Mouse (Mus musculus) CH12.LX (cell line): ENCODE results near the gene Cradd. TPM values are rescaled to one million over a fixed set of nuclear protein-coding genes. Genes with fewer than 3 reads are reported as not detected.

Experiments used
- DNase-seq: peaks from one replicate; pipeline ENCODE4 v3.0.0-alpha.2; 2013; ENCODE audit errors: extremely low read depth
- H3K27ac ChIP-seq: 2 replicates; pipeline ENCODE4 v1.5.1; 2012; ENCODE audit warnings: low read depth, mild to moderate bottlenecking, control low read depth, moderate library complexity; ENCODE audit not compliant: insufficient read depth
- H3K27me3 ChIP-seq: replicated peaks from 2 replicates; pipeline ENCODE3; 2012; ENCODE audit warnings: inconsistent platforms
- H3K36me3 ChIP-seq, 2 experiments: replicated peaks in 1 of 2; 2 replicates each; pipeline versions ENCODE3 to v1.6.1; 2012; ENCODE audit warnings: inconsistent platforms in 1 of 2, low read length in 1 of 2, mild to moderate bottlenecking in 1 of 2, mixed read lengths in 1 of 2, moderate library complexity in 1 of 2; ENCODE audit not compliant: control insufficient read depth in 1 of 2, insufficient read depth in 1 of 2
- H3K4me1 ChIP-seq, 2 experiments: 2 replicates each; pipeline ENCODE4 v1.6.1; 2012; ENCODE audit warnings: inconsistent platforms in 1 of 2, moderate library complexity in 1 of 2; ENCODE audit not compliant: insufficient read depth in 2 of 2, control insufficient read depth in 1 of 2
- H3K4me2 ChIP-seq: 2 replicates; pipeline ENCODE4 v1.6.1; 2012; ENCODE audit warnings: low read depth, mild to moderate bottlenecking, control low read depth; ENCODE audit not compliant: poor library complexity, insufficient read depth, severe bottlenecking
- H3K4me3 ChIP-seq, 3 experiments: fragments of 150-350 bp in 1 of 3; sonication (generic) in 1 of 3; replicated peaks in 1 of 3; 2 replicates each; pipeline versions ENCODE3 to v1.5.1; 2011 to 2012; ENCODE audit warnings: low read depth in 2 of 3, low read length in 2 of 3, mild to moderate bottlenecking in 2 of 3, moderate library complexity in 2 of 3, control low read depth in 1 of 3, improper control_type of control experiment in 1 of 3, inconsistent platforms in 1 of 3, mixed read lengths in 1 of 3; ENCODE audit not compliant: poor library complexity in 1 of 3
- H3K79me2 ChIP-seq: replicated peaks from 2 replicates; pipeline ENCODE4 v1.6.1; 2012; ENCODE audit warnings: mild to moderate bottlenecking, moderate library complexity; ENCODE audit not compliant: control insufficient read depth, poor library complexity, insufficient read depth, severe bottlenecking; ENCODE audit errors: extremely low read depth
- H3K9ac ChIP-seq: 2 replicates; pipeline ENCODE4 v1.6.1; 2012; ENCODE audit warnings: low read depth, mild to moderate bottlenecking, control low read depth, moderate library complexity; ENCODE audit not compliant: insufficient read depth
- H3K9me3 ChIP-seq: replicated peaks from 2 replicates; pipeline ENCODE3; 2012; ENCODE audit warnings: low read length, inconsistent platforms, mixed read lengths
- BHLHE40 ChIP-seq: IDR thresholded peaks from 2 replicates; pipeline ENCODE4 v1.6.1; 2011; ENCODE audit warnings: mild to moderate bottlenecking, low read depth, low read length, improper control_type of control experiment
- ETS1 ChIP-seq: conservative IDR thresholded peaks from 2 replicates; pipeline ENCODE4 v1.6.1; 2012; ENCODE audit warnings: low read depth, mild to moderate bottlenecking, inconsistent platforms, low read length, improper control_type of control experiment, moderate library complexity
- HCFC1 ChIP-seq: IDR thresholded peaks from 2 replicates; pipeline ENCODE4 v1.6.1; 2012; ENCODE audit warnings: low read depth, mild to moderate bottlenecking, inconsistent platforms, low read length, improper control_type of control experiment
- IRF4 ChIP-seq: IDR thresholded peaks from 2 replicates; pipeline ENCODE4 v1.6.1; 2014; ENCODE audit warnings: low read depth, mild to moderate bottlenecking, inconsistent platforms, low read length, improper control_type of control experiment
- MAX ChIP-seq: IDR thresholded peaks from 2 replicates; pipeline ENCODE4 v1.6.1; 2011; ENCODE audit warnings: low read length, improper control_type of control experiment
- MAZ ChIP-seq: IDR thresholded peaks from 2 replicates; pipeline ENCODE4 v1.6.1; 2012; ENCODE audit warnings: low read depth, mild to moderate bottlenecking, inconsistent platforms, low read length, improper control_type of control experiment, moderate library complexity
- NELFE ChIP-seq: IDR thresholded peaks from 2 replicates; pipeline ENCODE4 v1.6.1; 2011; ENCODE audit warnings: low read depth, low read length, improper control_type of control experiment
- PAX5 ChIP-seq: IDR thresholded peaks from 2 replicates; pipeline ENCODE4 v1.6.1; 2012; ENCODE audit warnings: low read length, inconsistent platforms, mixed read lengths
- RAD21 ChIP-seq: IDR thresholded peaks from 2 replicates; pipeline ENCODE4 v1.6.1; 2011; ENCODE audit warnings: low read depth, mild to moderate bottlenecking, low read length, improper control_type of control experiment, moderate library complexity
- RCOR1 ChIP-seq: conservative IDR thresholded peaks from 2 replicates; pipeline ENCODE4 v1.6.1; 2012; ENCODE audit warnings: low read depth, mild to moderate bottlenecking, inconsistent platforms, low read length, improper control_type of control experiment
- SIN3A ChIP-seq: IDR thresholded peaks from 2 replicates; pipeline ENCODE4 v1.6.1; 2012; ENCODE audit warnings: low read length, improper control_type of control experiment, inconsistent platforms
- SMC3 ChIP-seq: IDR thresholded peaks from 2 replicates; pipeline ENCODE4 v1.6.1; 2011; ENCODE audit warnings: low read depth, low read length, improper control_type of control experiment
- TBP ChIP-seq: conservative IDR thresholded peaks from 2 replicates; pipeline ENCODE4 v1.6.1; 2011; ENCODE audit warnings: low read depth, low read length, improper control_type of control experiment
- UBTF ChIP-seq: IDR thresholded peaks from 2 replicates; pipeline ENCODE4 v1.6.1; 2012; ENCODE audit warnings: low read depth, mild to moderate bottlenecking, inconsistent platforms, low read length, improper control_type of control experiment, moderate library complexity
- USF2 ChIP-seq: conservative IDR thresholded peaks from 2 replicates; pipeline ENCODE4 v1.6.1; 2011; ENCODE audit warnings: low read depth, low read length, improper control_type of control experiment
- ZC3H11A ChIP-seq: IDR thresholded peaks from 2 replicates; pipeline ENCODE4 v1.6.1; 2012; ENCODE audit warnings: low read depth, mild to moderate bottlenecking, inconsistent platforms, low read length, improper control_type of control experiment
- ZKSCAN1 ChIP-seq: IDR thresholded peaks from 2 replicates; pipeline ENCODE4 v1.6.1; 2012; ENCODE audit warnings: low read depth, inconsistent platforms, low read length, improper control_type of control experiment, borderline replicate concordance
- ZNF384 ChIP-seq: IDR thresholded peaks from 2 replicates; pipeline ENCODE4 v1.6.1; 2012; ENCODE audit warnings: low read depth, low read length, improper control_type of control experiment, inconsistent platforms
- dilution Hi-C: fragments of 300-500 bp; cut with MboI; formaldehyde crosslinking; loops from 2 replicates; pipeline ENCODE4 v1.14.3; 2020; ENCODE audit warnings: low sequenced_read_pairs; ENCODE audit not compliant: extremely low pct_unique_long_range_greater_than_20kb, extremely low pct_ligation_motif_present
- in situ Hi-C: fragments of 300-500 bp; cut with MboI; formaldehyde crosslinking; loops from 3 replicates; pipeline ENCODE4 v1.14.3; 2019; ENCODE audit warnings: low sequenced_read_pairs, low pct_ligation_motif_present, low pct_unique_long_range_greater_than_20kb, mixed read lengths
- polyA plus RNA-seq: library from polyadenylated mRNA; unstranded; fragments of >175 nt; gene quantifications from 2 replicates; pipeline ENCODE4 v1.2.1, GENCODE M21; 2012; ENCODE audit warnings: low read depth; ENCODE audit not compliant: insufficient read length
- total RNA-seq, 2 experiments: library from RNA; depleted of rRNA; stranded (reverse); fragments of 300-350 nt in 1 of 2; fragments of >200 nt in 1 of 2; gene quantifications; 2 replicates each; pipeline ENCODE4 v1.2.3; 2012 to 2014

The Cradd gene
- total and polyA plus RNA-seq, 3 experiments, result 5.6 to 8.8 (median 5.6) TPM

DNA sequence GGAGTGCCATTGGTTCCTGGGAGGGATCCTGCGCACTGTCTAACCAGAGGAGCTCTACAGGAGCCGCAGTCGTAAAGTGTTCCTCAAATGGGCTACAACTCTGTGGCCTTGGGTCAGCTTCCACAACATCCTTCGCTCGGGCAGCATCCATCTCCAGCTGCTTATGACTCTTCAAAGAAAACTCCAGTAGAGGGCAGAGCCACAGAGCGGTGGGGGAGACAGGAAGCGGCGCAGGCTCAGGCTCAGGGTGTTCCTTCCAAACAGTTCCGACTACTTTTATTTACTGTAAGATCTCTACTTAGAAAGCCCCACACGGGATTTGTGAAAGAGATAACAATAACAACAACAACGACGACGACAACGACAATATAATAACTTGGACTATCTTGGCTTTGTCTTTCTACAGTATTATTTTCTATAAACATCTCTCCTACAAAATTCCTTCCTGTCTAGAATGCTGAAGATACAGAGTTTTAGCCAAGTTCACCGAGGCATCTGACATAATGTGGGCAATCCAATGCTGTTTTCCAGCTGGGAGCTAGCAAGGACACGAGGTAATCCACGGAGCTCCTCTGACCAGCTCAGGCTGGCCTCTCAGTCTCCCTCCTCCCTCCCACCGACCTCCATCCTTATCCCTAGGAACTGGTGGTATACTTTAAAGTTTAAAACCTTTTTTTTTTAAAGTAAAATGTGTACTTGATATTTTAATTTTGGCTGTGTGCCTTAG lies 105.8 kb downstream of the Cradd start:
- Histone ChIP-seq H3K27me3 (no peaks in the 10 kb centered on the region), H3K9ac (no peak overlapping the region), H3K36me3 (peaks cover 0 to under 1% of the 10 kb centered on the region in 2 experiments), H3K4me3 (no peak overlapping the region), H3K9me3 (no peaks in the 10 kb centered on the region), H3K4me2 (no peak overlapping the region), H3K79me2 (no peaks in the 10 kb centered on the region), H3K27ac (no peak overlapping the region), H3K4me1 (peaks cover 7 to 11% of the 10 kb centered on the region in 2 experiments)
- DNase-seq, result no peak
- dilution Hi-C loops, result no loop called here
- TF ChIP-seq RAD21 (no peak; the same call in none of the 2 replicates), SMC3 (no peak), TBP (no peak), ZNF384 (no peak), MAZ (no peak), RCOR1 (no peak), PAX5 (no peak), ZKSCAN1 (no peak), SIN3A (no peak), ETS1 (no peak), ZC3H11A (no peak), USF2 (no peak), MAX (no peak), HCFC1 (no peak), IRF4 (no peak), BHLHE40 (no peak)
- in situ Hi-C loops, result no loop called here

DNA sequence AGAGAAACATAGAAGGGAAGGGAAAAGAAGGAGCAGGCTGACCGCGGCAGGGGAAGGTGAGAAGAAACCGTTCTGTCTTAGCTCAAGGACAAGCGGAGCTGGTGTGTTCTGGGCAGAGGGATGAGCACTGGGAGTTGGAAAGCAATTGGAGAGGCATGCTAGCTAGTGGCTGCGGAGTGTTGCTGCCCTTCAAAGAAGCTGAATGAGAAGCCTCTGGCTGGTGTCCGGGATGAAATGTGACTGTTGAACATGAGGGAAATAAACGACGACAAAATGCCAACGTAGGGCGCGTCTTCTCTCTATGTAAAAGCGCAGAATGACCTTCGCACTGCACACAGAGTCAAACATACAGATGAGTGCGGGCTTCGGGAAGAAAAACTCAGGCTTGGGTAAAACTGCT lies 108.6 kb downstream of the Cradd start:
- no peak overlapping the region for H3K27ac ChIP-seq
- H3K9ac ChIP-seq, result no peak overlapping the region
- H3K4me3 ChIP-seq, result no peak overlapping the region
- dilution Hi-C loops (no loop called here), in situ Hi-C loops (no loop called here)
- no peaks in the 10 kb centered on the region for H3K9me3 ChIP-seq
- no peaks in the 10 kb centered on the region for H3K27me3 ChIP-seq
- peaks cover 9 to 35% of the 10 kb centered on the region in 2 experiments for H3K4me1 ChIP-seq
- H3K79me2 ChIP-seq, result no peaks in the 10 kb centered on the region
- TF ChIP-seq SIN3A, result no peak
- no peak for TF ChIP-seq UBTF
- no peak for TF ChIP-seq MAX
- no peak for TF ChIP-seq NELFE
- no peak for TF ChIP-seq MAZ
- no peak for TF ChIP-seq HCFC1
- DNase-seq, result no peak
- no peaks in the 10 kb centered on the region for H3K36me3 ChIP-seq
- no peak overlapping the region for H3K4me2 ChIP-seq
